Mouse (Mus musculus) 3134 (cell line): ENCODE measurements around the gene Chst4.
A peak's percentile ranks its signal among the peaks of the same experiment; 100 is the strongest.

Source experiments
- DNase-seq: peaks from one replicate; pipeline ENCODE4 v3.0.0-alpha.2; 2011; ENCODE audit warnings: low spot score; ENCODE audit not compliant: insufficient read length; ENCODE audit errors: extremely low read depth

The Chst4 gene

DNA sequence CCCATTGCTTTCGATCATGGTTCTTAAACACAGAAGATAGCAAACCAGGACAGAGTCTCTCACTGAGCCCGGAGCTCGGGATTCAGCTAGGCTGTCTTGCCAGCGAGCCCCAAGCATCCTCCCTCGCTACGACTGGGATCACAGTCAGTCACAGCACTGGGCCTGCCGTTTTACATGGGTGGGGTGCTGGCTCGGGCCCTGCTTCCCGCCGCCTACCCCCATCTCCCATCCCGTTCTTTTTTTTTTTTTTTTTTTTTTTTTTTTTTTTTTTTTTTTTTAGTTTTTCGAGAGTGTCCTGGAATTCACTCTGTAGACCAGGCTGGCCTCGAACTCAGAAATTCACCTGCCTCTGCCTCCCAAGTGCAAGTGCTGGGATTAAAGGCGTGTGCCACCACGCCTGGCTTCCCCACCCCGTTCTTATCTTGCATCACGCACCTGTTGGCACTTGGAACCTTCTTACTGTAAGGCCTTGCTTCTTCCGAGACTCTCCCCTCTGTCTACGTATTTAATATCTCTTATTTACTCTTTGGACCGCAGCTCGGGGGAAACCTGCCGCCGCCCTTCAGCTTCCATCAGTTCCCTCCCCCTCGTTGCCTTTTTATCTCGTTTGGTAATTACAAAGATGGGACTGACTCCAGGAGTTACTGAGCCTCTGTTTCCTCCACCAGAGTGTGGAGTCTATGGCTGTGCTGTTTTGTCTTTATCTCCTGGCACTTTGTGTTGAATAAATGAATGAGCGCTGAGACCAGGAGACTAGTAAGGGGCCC, 31.1 kb downstream of the Chst4 start:
- no peak for DNase-seq

DNA sequence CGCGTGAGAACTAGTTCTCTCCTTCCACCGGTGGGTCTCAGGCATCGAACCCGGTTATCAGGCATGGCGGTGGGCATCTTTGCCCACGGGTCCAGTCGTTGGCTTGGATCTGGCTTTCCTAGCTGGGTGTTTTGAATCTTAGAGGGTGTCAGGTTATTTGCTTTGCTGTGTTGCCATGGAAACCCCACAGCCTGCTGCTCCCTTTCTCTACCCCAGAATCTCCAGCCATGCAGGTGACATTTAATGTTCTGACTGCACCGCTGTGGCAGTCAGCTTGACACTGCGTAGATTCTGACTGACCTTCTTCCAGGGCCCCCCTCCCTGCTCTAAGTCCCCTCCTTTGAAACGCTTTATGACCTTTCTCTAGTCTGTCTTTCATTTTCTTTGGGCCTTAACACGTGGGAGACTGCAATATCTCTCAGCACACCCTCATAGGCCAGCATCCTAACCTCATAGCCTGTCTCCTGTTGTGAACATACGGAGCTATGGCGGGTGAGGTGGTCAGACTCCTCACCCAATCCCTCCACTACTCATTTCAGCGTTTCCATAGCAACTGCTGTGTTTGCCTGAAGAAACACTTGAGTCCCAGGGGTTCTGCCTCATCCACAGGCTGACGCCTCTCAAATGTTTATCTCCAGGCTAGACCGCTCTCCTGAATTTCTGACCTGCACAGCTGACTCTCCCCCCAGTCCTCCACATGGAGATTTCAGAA, 33.1 kb downstream of the Chst4 start:
- no peak for DNase-seq

- no peak for DNase-seq
These were observed 35.2 kb downstream of the Chst4 start for GRCm38 (mm10) chr8:110004300-110004699.

- peak; percentile 13 for DNase-seq
These were observed 36.6 kb downstream of the Chst4 start for GRCm38 (mm10) chr8:110002953-110003352.

GRCm38 (mm10) chr8:109999974-110000373, 39.6 kb downstream of the Chst4 start:
- no peak for DNase-seq

GRCm38 (mm10) chr8:109998066-109998465, 41.5 kb downstream of the Chst4 start:
- DNase-seq = no peak

DNA sequence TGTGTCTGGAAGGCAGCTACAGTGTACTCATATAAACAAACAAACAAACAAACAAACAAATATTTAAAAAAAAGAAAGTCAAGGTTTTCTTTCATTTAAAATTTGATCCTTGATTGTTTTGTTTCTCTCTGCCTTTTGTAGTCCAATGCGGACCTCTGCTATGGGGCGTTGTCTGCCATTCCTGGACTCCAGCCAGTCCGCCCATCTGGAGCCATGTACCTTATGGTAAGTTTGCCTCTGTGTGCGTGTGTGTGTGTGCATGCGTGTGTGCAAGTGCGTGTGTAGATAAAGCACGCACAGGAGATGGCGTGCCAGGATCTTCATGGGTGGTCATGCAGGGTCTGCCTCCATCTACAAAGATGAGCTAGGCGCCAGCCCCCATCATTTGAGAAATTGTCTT, 42.2 kb downstream of the Chst4 start:
- no peak for DNase-seq

DNA sequence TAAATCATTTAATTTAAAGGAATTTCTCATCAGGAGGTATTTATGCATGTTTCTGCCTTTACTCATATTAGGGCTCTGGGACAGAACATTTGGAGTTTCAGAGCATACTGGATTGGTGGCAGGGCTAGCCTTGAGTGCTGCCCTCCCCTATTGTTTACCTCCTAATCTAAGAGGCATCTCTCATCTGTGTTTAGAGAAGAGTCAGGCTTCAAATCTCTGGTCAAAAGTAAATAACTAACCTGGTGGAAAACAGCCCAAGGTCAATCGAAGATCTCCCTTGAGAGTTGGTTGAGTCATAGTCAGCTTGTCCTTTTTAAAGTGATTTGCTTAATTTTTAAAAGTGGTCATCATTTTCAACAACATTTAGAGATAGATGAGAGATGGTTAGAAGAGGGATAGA, 46.6 kb downstream of the Chst4 start:
- DNase-seq = no peak

DNA sequence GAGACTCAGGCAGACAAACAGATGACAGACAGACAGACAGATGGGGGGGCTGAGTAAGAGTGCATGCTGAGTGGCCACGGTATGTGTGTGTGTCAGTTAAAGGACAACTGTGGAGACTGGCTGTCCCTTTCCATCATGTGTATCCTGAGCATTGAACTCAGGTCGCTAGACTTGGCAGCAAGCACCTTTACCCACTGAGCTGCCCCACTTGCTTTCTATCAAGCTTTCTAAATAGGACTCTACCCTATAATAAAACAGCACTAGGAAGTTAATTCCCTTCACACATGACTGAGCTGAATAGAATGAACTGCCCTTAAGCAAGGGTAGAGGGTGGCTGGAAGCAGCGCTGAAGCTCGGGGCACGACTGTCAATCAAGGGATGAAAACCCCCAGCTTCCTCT, 47.4 kb downstream of the Chst4 start:
- DNase-seq = no peak

GRCm38 (mm10) chr8:109990224-109990623, 49.3 kb downstream of the Chst4 start, which contains the start of gene Tat:
Gene Tat (plus strand): TSS chr8:109990437.
- no peak for DNase-seq

DNA sequence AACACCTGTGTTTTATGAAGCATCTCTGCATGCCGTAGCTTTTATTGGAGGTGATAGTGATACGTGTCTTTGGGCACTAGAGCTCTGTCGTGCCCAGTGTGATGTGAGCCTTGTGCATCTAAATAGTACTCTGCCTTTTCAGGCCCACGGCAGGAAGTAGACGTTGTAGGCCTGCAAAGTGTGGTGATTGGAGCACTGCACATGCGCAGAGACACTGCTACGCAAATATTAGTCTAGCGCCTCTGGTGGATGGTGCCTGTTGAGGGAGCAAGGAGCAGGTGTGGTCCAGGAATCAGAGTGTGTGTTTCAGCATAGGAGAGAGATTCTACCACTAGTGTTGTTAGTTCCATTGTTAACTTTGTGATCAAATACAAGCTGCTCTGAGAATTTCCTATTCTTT, 50.4 kb downstream of the Chst4 start:
- DNase-seq = no peak

- no peak for DNase-seq
These were observed 51.8 kb downstream of the Chst4 start for GRCm38 (mm10) chr8:109987776-109988175.

DNA sequence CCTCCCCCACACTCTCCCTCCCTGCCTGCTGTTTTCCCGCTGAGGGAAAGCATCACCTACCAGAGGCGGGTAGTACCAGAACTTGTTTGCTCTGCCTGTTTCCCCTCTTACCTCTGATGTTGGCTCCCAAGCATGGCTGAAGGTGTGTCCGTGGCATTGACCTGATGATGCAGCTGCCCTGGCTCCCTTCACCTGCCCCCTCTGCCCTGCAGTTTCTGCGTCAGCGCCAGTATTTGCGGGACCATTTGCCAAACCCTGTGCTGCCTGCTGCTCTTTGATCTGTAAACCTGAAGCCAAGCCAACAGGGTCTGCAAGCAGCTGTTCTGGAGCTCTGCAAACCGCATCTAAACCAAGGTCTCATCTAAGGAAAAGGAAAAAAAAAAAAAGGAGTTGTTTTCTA, 53.2 kb downstream of the Chst4 start:
- no peak for DNase-seq

DNA sequence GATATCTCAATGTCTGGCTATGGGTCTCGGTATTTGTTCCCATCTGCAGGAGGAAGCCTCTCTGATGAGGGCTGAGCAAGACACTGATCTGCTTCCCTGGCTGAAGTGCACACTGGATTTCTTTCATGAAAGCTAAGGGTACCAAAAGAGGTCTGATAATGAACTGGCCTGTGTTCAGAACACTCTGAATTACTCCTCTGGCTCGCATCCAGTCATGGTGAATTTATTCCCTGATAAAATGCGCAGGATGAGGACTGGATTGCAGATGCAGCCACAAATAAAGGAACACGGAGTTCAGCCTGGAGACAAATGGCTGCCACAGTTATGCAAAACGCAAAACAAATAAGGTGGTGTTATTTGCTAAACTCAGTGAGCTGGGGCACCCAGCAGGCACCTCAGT, 55.6 kb downstream of the Chst4 start:
- no peak for DNase-seq

- DNase-seq = no peak
These were observed 57.0 kb downstream of the Chst4 start for GRCm38 (mm10) chr8:109982386-109983105.

GRCm38 (mm10) chr8:109979339-109979738, 60.2 kb downstream of the Chst4 start:
- no peak for DNase-seq
